Mouse (Mus musculus): Measurements from ENCODE around the gene Arhgap44.

Arhgap44 gene

GRCm38 (mm10) chr11:65088451-65089222, 74.1 kb downstream of the Arhgap44 start:
- DNase-seq (ENCODE audit: extremely low read depth, low read depth, low spot score): no peak

- DNase-seq (ENCODE audit: extremely low read depth, low read depth, low spot score): no peak
Measured at GRCm38 (mm10) chr11:65080761-65081160, 82.0 kb downstream of the Arhgap44 start.

GRCm38 (mm10) chr11:65080274-65080673, 82.5 kb downstream of the Arhgap44 start:
- DNase-seq (ENCODE audit: extremely low read depth, low read depth, low spot score): no peak

- DNase-seq (ENCODE audit: extremely low read depth, low read depth, low spot score): no peak
Measured at GRCm38 (mm10) chr11:65069609-65070008, 93.2 kb downstream of the Arhgap44 start.

- DNase-seq (ENCODE audit: extremely low read depth, low read depth, low spot score): no peak
Measured at GRCm38 (mm10) chr11:65069051-65069450, 93.7 kb downstream of the Arhgap44 start.

GRCm38 (mm10) chr11:65065201-65065600, 97.6 kb downstream of the Arhgap44 start:
- no peak for DNase-seq (ENCODE audit: extremely low read depth, low read depth, low spot score)

- no peak for DNase-seq (ENCODE audit: extremely low read depth, low read depth, low spot score)
Measured at GRCm38 (mm10) chr11:65061437-65061836, 101.3 kb downstream of the Arhgap44 start.

- DNase-seq (ENCODE audit: extremely low read depth, low read depth, low spot score): no peak
Measured at GRCm38 (mm10) chr11:65059531-65059930, 103.2 kb downstream of the Arhgap44 start.

GRCm38 (mm10) chr11:65058224-65058908, 104.4 kb downstream of the Arhgap44 start:
- no peak for DNase-seq (ENCODE audit: extremely low read depth, low read depth, low spot score)

- no peak for DNase-seq (ENCODE audit: extremely low read depth, low read depth, low spot score)
Measured at GRCm38 (mm10) chr11:65055596-65055995, 107.2 kb downstream of the Arhgap44 start.

- DNase-seq (ENCODE audit: extremely low read depth, low read depth, low spot score): no peak
Measured at GRCm38 (mm10) chr11:65054216-65054615, 108.5 kb downstream of the Arhgap44 start.

GRCm38 (mm10) chr11:65050819-65051218, 111.9 kb downstream of the Arhgap44 start:
- no peak for DNase-seq (ENCODE audit: extremely low read depth, low read depth, low spot score)

- DNase-seq (ENCODE audit: extremely low read depth, low read depth, low spot score): no peak
Measured at GRCm38 (mm10) chr11:65049090-65049489, 113.7 kb downstream of the Arhgap44 start.

- DNase-seq (ENCODE audit: extremely low read depth, low read depth, low spot score): no peak
Measured at GRCm38 (mm10) chr11:65040556-65040955, 122.2 kb downstream of the Arhgap44 start.

GRCm38 (mm10) chr11:65039517-65040095, 123.2 kb downstream of the Arhgap44 start:
- no peak for DNase-seq (ENCODE audit: extremely low read depth, low read depth, low spot score)

GRCm38 (mm10) chr11:65038996-65039395, 123.8 kb downstream of the Arhgap44 start:
- no peak for DNase-seq (ENCODE audit: extremely low read depth, low read depth, low spot score)

- no peak for DNase-seq (ENCODE audit: extremely low read depth, low read depth, low spot score)
Measured at GRCm38 (mm10) chr11:65032221-65032620, 130.5 kb downstream of the Arhgap44 start.

- no peak for DNase-seq (ENCODE audit: extremely low read depth, low read depth, low spot score)
Measured at GRCm38 (mm10) chr11:65030201-65030600, 132.6 kb downstream of the Arhgap44 start.

GRCm38 (mm10) chr11:65028049-65028448, 134.7 kb downstream of the Arhgap44 start:
- DNase-seq (ENCODE audit: extremely low read depth, low read depth, low spot score): no peak

- DNase-seq (ENCODE audit: extremely low read depth, low read depth, low spot score): no peak
Measured at GRCm38 (mm10) chr11:65022771-65023170, 140.0 kb downstream of the Arhgap44 start.

GRCm38 (mm10) chr11:65020744-65021143, 142.0 kb downstream of the Arhgap44 start:
- no peak for DNase-seq (ENCODE audit: extremely low read depth, low read depth, low spot score)

GRCm38 (mm10) chr11:65016754-65017153, 146.0 kb downstream of the Arhgap44 start:
- no peak for DNase-seq (ENCODE audit: extremely low read depth, low read depth, low spot score)

Measured in fat pad, adult 2 months (tissue).